Mouse (Mus musculus) hindbrain, embryonic 12.5 days (tissue): ENCODE results near the gene Cpne6. TPM values are rescaled to one million over a fixed set of nuclear protein-coding genes. Genes with fewer than 3 reads are reported as not detected.

Source experiments
- ATAC-seq: fragments of 200-750 bp; cut with Nextera tagmentation; 2 replicates; pipeline ENCODE4 v1.8.0; 2017; ENCODE audit warnings: moderate TSS enrichment; ENCODE audit not compliant: low FRiP score
- H3K27ac ChIP-seq: fragments of 300-500 bp; sonication (generic); 2 replicates; pipeline ENCODE4 v1.5.1; 2016; ENCODE audit warnings: mild to moderate bottlenecking
- H3K27me3 ChIP-seq: fragments of 300-500 bp; sonication (generic); 2 replicates; pipeline ENCODE4 v1.6.1; 2016; ENCODE audit warnings: mild to moderate bottlenecking
- H3K36me3 ChIP-seq: fragments of 300-500 bp; sonication (generic); 2 replicates; pipeline ENCODE4 v1.6.1; 2016; ENCODE audit warnings: mild to moderate bottlenecking
- H3K4me1 ChIP-seq: fragments of 300-500 bp; sonication (generic); 2 replicates; pipeline ENCODE4 v1.6.1; 2016
- H3K4me2 ChIP-seq: fragments of 300-500 bp; sonication (generic); replicated peaks from 2 replicates; pipeline ENCODE4 v1.6.1; 2016; ENCODE audit warnings: mild to moderate bottlenecking
- H3K4me3 ChIP-seq: fragments of 300-500 bp; sonication (generic); 2 replicates; pipeline ENCODE4 v1.5.1; 2016; ENCODE audit warnings: mild to moderate bottlenecking
- H3K9ac ChIP-seq: fragments of 300-500 bp; sonication (generic); 2 replicates; pipeline ENCODE4 v1.6.1; 2016; ENCODE audit warnings: mild to moderate bottlenecking, moderate library complexity
- H3K9me3 ChIP-seq: fragments of 300-500 bp; sonication (generic); replicated peaks from 2 replicates; pipeline ENCODE4 v1.6.1; 2016; ENCODE audit warnings: mild to moderate bottlenecking
- WGBS: fragments of 180-500 bp; shearing (Covaris S2); methylation state at CpG from one replicate; pipeline ENCODE4 v1.1.7; 2016; 5-methylcytosine and 5-hydroxymethylcytosine counted together
- polyA plus RNA-seq: library from polyadenylated mRNA; unstranded; fragments of >200 nt; fragmentation: Nextera tagmentation; extraction: Ambion mirVana; gene quantifications from 2 replicates; pipeline ENCODE4 v1.2.1, GENCODE M21; 2016

Cpne6 gene
- polyA plus RNA-seq, 1 experiment from 2014 or later: 0.83 TPM

DNA sequence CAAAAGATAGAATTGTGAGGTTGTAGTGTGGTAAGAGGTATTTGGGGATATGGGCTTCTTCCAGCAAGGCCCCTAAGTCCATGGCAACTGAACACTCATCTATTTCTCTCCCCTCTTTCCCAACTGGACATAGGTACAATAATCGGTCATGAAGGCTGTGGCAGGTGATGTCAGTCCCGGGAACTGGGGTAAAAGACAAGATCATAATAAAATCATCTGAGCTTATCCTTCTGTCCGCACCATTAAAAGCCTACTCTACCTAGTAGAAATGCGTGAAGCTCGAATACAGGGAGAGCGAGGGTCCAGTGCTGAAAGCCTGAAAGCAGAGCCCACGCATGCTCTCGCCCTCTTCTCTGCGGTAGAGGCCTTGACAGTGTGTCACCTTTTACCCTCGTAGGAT lies 30.6 kb upstream of the Cpne6 start:
- Histone ChIP-seq H3K9me3 (no peaks in the 10 kb centered on the region), H3K9ac (no peak overlapping the region), H3K36me3 (no peaks in the 10 kb centered on the region), H3K27ac (no peak overlapping the region), H3K4me3 (no peak overlapping the region), H3K4me2 (peak overlapping the region; percentile 56; the same call in 1 of the 2 replicates), H3K27me3 (no peaks in the 10 kb centered on the region), H3K4me1 (0 out of 2 replicates have a peak, but pooled peaks cover 3% of the 10 kb centered on the region)
- no peak for ATAC-seq
- WGBS: 96% methylated on average over 10 of the region's 10 CpGs

DNA sequence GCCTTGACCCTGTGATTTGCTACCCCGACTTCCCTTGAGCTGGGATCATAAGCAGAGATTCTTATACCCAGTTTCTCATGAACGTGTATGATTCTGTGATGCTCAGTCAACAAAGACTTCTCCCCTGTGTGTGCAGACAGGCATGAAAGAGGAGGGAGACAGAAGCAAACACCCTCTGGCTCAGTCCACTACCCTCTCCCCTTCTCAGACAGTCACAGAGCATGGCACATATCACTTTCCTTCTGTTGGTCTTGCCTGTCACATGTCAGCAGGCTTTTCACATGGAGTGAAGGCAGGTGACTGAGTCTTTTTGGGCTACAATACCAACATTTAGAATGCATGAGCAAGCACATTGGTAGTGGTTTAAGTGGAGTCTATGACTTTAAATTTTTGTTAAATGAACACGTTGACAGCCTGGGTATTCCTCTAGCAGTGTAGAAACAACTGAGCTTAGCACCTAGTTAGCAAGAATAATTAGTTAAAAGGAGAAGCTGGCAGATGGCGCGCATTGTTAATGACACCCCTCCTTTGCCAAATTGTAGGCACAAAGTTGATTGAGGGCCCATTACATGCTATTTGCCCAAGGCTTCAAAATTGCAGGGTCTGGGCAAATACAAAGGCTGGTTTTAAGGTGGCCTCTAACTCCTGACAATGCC lies 25.7 kb upstream of the Cpne6 start:
- ATAC-seq: no peak
- no peak overlapping the region for H3K4me3 ChIP-seq
- H3K36me3 ChIP-seq: no peaks in the 10 kb centered on the region
- H3K9me3 ChIP-seq: no peaks in the 10 kb centered on the region
- H3K9ac ChIP-seq: no peak overlapping the region
- no peak overlapping the region for H3K27ac ChIP-seq
- H3K4me2 ChIP-seq: no peak overlapping the region
- 81% methylated on average over 5 of the region's 5 CpGs for WGBS
- no peaks in the 10 kb centered on the region for H3K4me1 ChIP-seq
- no peaks in the 10 kb centered on the region for H3K27me3 ChIP-seq

DNA sequence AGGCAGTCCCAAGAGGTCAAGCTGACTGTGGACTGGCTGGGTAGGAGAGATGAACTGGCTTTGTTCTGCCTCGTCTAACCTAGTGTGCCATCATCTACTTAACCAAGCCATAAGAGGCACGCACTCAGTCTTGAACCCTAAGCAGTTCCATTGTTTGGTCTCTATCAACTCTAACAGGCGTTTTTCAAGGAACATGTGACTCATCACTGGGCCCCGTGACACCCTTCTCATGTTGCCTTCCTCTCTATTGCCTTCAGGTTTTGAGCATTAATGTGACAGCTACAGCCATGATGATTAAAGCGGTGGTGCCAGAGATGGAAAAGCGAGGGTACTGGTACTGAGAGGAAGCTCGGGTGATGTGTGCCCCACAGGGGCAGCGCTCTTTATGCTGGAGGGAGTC lies 23.4 kb upstream of the Cpne6 start:
- Histone ChIP-seq H3K4me1 (peaks cover 8% of the 10 kb centered on the region), H3K36me3 (no peaks in the 10 kb centered on the region), H3K9ac (no peak overlapping the region), H3K27ac (no peak overlapping the region), H3K27me3 (no peaks in the 10 kb centered on the region), H3K4me2 (no peak overlapping the region), H3K9me3 (no peaks in the 10 kb centered on the region), H3K4me3 (no peak overlapping the region)
- 88% methylated on average over 8 of the region's 8 CpGs for WGBS
- no peak for ATAC-seq

DNA sequence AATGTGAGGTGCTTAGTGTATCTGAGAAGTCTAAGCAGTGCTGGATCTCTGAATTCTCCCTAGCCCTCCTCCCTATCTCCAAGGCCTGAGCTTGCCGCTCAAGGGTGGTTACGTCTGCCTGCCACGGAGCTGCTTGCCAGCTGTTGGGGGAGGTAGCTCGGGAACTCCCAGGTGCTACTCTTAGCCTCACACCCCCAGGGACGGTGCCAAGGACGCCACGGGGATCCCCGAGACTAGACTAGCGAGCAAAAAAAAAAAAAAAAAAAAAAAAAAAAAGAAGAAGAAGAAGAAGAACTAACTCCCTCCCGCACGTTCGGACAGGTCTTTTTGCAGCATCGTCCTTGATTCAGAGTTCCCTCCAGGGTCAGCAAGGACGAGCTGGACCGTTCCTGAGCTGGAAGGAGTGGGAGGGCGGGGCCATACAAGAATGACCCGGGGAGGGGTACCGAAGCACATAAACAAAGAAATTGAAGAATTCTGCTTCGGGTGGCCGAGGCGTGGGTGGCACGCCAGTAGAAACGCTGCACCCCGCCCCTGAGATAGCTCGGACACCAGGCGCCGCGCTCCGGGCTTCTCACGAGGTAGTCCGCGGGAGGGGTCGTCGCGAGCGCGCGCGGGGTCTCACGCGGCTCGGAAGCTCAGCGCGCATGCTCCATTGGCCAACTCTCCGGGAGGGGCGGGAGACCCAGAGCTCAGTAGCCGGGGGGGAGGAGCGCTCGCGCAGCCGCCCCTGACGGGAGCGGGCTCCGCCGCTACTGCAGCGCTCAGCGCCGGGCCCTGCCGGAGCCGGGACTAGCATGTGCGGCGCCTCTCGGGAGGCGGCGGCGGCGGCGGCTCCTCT lies 19.7 kb upstream of the Cpne6 start, which contains the start of gene Carmil3:
Gene Carmil3 (plus strand): TSS at position 291 of the 841 bp plus-strand sequence.
- peaks cover 19% of the 10 kb centered on the region for H3K4me1 ChIP-seq
- peak within 1 kb of the TSS; percentile 76 for H3K4me2 ChIP-seq
- H3K9me3 ChIP-seq: no peaks in the 10 kb centered on the region
- peak; percentile 92 for ATAC-seq
- under 1% methylated on average over 65 of the region's 68 CpGs for WGBS
- peak within 1 kb of the TSS; percentile 82 for H3K4me3 ChIP-seq
- H3K27ac ChIP-seq: peak within 1 kb of the TSS; percentile 93
- peak within 1 kb of the TSS; percentile 90 for H3K9ac ChIP-seq
- no peaks in the 10 kb centered on the region for H3K27me3 ChIP-seq
- H3K36me3 ChIP-seq: peaks cover 19% of the 10 kb centered on the region

DNA sequence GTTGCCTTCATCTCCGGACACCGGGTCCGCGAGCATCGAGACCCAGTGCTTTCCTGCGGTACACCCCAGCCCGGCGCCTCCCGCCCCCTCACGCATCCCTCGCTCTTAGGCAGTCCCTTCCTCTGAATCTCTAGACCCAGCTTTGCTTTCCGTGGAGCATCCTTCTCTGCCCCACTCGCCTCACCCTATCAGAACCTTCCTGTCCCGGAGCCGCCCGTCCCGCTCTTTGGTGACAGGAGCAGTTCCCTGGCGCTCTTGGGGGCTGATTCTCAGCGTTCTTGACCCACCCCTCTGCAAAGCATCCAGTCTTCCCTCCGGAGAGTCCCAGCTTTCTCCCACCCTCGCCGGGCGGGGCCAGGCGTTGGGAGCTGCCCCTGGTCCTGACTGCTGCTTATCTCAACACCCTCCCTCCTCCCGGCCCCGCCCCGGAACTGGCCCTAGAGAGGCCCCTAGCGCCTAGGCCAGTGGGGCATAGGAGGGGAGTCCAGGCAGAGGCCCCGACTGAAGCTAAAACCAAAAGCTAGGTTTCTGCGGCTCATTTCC lies 18.9 kb upstream of the Cpne6 start:
- Histone ChIP-seq H3K9me3 (no peaks in the 10 kb centered on the region), H3K27me3 (no peaks in the 10 kb centered on the region), H3K36me3 (peaks cover 19% of the 10 kb centered on the region), H3K4me3 (peak overlapping the region; percentile 82), H3K4me2 (peak overlapping the region; percentile 76), H3K4me1 (peaks cover 19% of the 10 kb centered on the region), H3K9ac (peak overlapping the region; percentile 90), H3K27ac (peak overlapping the region; percentile 93)
- under 1% methylated on average over 29 of the region's 30 CpGs for WGBS
- ATAC-seq: peak; percentile 77

DNA sequence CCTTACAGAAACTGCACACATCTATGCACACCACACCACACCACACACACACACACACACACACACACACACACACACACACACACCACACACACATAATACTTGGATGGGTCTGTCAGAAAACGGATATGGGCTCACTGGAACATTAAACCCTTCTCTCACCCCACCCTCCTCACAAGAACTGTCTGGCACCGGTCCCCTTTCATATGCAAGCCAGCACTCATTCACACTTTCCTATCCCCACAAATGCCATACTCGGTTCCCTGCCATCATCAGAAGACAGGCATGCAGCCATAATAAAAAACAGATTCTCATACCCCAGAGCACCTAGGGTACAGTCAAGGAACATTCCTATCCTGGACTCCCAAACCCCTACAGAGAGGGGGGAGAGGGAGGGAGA lies 18.1 kb upstream of the Cpne6 start:
- H3K4me1 ChIP-seq: peaks cover 19% of the 10 kb centered on the region
- H3K4me3 ChIP-seq: peak overlapping the region; percentile 82
- no peaks in the 10 kb centered on the region for H3K27me3 ChIP-seq
- H3K36me3 ChIP-seq: peaks cover 19% of the 10 kb centered on the region
- no peaks in the 10 kb centered on the region for H3K9me3 ChIP-seq
- 39% methylated on average over 3 of the region's 3 CpGs for WGBS
- no peak overlapping the region for H3K27ac ChIP-seq
- no peak for ATAC-seq
- peak overlapping the region; percentile 76 for H3K4me2 ChIP-seq
- peak overlapping the region; percentile 90 for H3K9ac ChIP-seq

DNA sequence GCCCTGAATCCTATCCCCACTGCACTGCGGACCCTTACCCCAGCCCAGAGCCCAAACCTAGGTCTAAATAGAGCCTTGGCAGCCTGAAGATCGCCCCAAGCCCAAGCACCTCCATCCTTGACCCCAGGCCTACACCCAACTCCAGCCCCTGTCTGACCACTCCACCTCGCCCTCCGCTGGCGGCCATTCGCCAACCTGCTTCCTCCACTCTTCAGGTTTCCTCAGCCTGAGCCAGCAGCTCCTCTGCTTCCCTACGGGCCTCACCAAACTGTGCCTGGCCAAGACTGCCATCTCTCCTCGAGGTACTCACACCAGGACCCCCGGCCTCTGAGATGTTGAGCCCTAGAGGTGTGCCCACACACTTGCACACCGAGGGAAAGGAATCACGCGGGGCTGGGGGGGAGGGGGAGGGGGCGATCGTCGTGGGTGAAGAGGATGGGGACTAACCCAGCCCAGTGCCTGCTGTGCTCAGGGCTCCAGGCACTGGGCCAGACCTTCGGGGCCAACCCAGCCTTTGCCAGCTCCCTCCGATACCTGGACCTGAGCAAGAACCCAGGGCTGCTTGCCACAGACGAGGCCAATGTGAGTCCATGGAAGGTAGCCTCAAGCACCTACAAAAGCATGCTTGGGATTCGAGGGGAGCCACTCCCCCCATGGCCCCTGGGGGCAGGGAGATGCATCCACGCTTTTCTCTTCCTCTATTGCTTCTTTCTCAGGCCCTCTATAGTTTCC lies 14.6 kb upstream of the Cpne6 start:
- Histone ChIP-seq H3K27ac (no peak overlapping the region), H3K9me3 (no peaks in the 10 kb centered on the region), H3K9ac (no peak overlapping the region), H3K4me1 (peaks cover 17% of the 10 kb centered on the region), H3K36me3 (peaks cover 43% of the 10 kb centered on the region), H3K27me3 (no peaks in the 10 kb centered on the region), H3K4me3 (no peak overlapping the region), H3K4me2 (no peak overlapping the region)
- ATAC-seq: no peak
- 81% methylated on average over 17 of the region's 20 CpGs for WGBS

DNA sequence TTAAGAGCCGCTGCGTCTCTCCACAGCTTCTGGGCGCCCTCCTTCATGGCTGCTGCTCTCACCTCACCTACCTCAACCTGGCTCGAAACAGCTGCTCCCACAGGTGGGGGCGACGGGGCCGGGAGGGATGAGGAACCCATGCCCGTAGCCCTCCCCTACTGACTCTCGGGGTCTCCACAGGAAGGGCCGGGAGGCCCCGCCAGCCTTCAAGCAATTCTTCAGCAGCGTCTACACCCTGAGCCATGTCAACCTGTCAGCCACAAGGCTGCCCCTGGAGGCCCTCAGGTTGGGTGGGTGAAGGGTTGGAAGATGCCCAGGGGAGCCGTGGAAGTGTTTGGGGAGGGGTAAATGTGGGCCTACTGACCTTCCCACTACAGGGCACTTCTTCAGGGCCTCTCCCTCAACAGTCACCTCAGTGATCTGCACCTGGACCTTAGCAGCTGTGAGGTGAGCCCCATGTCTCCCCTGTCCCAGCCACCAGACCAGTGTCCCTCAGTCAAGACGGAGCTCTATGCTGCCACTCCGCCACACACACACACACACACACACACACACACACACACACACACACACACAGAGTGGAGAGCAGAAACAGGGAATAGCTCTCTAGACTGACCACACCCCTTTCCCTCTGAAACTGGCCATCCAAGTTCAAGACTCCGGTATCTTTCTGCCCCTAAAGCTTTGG lies 13.3 kb upstream of the Cpne6 start:
- no peak overlapping the region for H3K9ac ChIP-seq
- peaks cover 12% of the 10 kb centered on the region for H3K4me1 ChIP-seq
- H3K9me3 ChIP-seq: no peaks in the 10 kb centered on the region
- H3K4me2 ChIP-seq: no peak overlapping the region
- WGBS: 74% methylated on average over 15 of the region's 16 CpGs
- H3K27me3 ChIP-seq: no peaks in the 10 kb centered on the region
- H3K27ac ChIP-seq: no peak overlapping the region
- peaks cover 52% of the 10 kb centered on the region for H3K36me3 ChIP-seq
- peak; percentile 23 for ATAC-seq
- H3K4me3 ChIP-seq: no peak overlapping the region

DNA sequence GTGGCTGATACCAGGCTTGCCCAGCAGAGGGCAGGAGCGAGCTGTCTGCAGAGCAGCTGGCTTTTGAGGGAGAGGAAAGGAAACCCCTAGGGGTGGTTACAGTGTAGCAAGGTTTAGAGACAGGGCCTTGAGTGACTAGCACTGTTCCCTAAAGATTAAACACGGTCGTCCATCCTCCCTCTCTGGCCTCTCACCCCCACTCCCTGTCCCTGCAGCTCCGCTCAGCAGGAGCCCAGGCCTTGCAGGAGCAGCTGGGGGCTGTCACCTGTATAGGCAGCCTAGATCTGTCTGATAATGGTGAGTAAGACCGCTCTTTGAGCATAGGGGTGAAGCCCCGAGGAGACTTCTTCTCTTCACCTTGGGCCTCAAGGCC lies 12.8 kb upstream of the Cpne6 start:
- whole genome bisulfite sequencing: 25% methylated on average over 6 of the region's 6 CpGs
- H3K4me1 ChIP-seq: peaks cover 7% of the 10 kb centered on the region
- H3K4me2 ChIP-seq: no peak overlapping the region
- H3K27ac ChIP-seq: no peak overlapping the region
- H3K4me3 ChIP-seq: no peak overlapping the region
- no peak overlapping the region for H3K9ac ChIP-seq
- H3K27me3 ChIP-seq: no peaks in the 10 kb centered on the region
- H3K36me3 ChIP-seq: peaks cover 57% of the 10 kb centered on the region
- no peaks in the 10 kb centered on the region for H3K9me3 ChIP-seq
- peak; percentile 67 for ATAC-seq

DNA sequence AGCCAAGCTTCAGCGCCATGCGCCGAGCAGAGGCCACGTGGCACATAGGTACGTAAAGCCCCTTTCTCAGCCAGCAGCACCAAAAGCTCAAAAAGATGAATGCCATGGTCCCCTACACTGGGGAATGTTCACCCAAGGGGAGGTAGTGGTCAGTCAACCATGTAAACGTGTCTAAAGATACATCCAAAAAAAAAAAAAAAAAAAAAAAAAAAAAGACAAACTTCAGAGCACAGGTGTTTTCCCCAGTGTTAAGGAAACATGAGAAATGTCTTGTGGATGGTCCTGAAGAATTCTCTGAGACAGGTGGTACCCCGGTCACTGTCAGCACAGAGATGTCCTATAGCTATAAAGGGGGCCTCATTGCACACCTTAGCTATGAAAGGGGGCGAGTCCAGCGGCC lies 4.6 kb upstream of the Cpne6 start:
- 88% methylated on average over 9 of the region's 9 CpGs for WGBS
- no peak overlapping the region for H3K9ac ChIP-seq

DNA sequence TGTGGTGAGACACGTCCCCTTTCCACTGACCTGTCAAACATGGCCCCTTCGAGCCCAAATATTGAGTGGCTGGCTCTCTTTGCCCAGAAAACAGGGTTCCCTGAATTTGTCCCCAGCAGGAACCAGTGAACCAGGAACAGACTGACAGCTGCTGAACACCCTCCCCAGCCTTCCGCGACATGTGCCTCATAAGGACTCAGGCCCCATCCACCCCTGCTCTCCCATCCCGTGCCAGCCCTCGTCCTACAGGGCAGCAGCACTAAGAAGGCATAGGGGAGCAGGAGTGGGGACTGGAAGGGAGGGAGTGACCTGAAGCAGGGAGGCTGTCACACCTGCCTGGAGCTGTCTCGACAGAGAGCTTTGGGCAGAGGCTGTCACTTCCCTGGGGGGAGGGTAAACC lies 2.4 kb upstream of the Cpne6 start:
- 48% methylated on average over 7 of the region's 7 CpGs for WGBS
- H3K9me3 ChIP-seq: no peaks in the 10 kb centered on the region
- no peak overlapping the region for H3K27ac ChIP-seq
- ATAC-seq: no peak
- peaks cover 14% of the 10 kb centered on the region; the same call in 1 of the 2 replicates for H3K36me3 ChIP-seq
- no peak overlapping the region for H3K4me2 ChIP-seq
- peaks cover 7% of the 10 kb centered on the region; the same call in 1 of the 2 replicates for H3K27me3 ChIP-seq
- no peak overlapping the region for H3K4me3 ChIP-seq
- H3K4me1 ChIP-seq: peaks cover 19% of the 10 kb centered on the region
- 0 out of 2 replicates have a peak overlapping the region, but pooled peaks have one; percentile 19 for H3K9ac ChIP-seq

More for the DNA sequence above, 4.6 kb upstream of the Cpne6 start:
- Histone ChIP-seq H3K27me3 (no peaks in the 10 kb centered on the region), H3K4me2 (no peak overlapping the region), H3K9me3 (no peaks in the 10 kb centered on the region), H3K4me1 (peaks cover 11% of the 10 kb centered on the region), H3K4me3 (no peak overlapping the region), H3K27ac (no peak overlapping the region), H3K36me3 (peaks cover 33% of the 10 kb centered on the region)
- no peak for ATAC-seq
